Mouse (Mus musculus) common myeloid progenitor, adult 5-6 weeks (primary cell): ENCODE data around the gene Abca4. TPM values are rescaled to one million over a fixed set of nuclear protein-coding genes. Genes with fewer than 3 reads are reported as not detected.

Experiments
- ATAC-seq: replicated peaks from 2 replicates; pipeline ENCODE4 v1.8.0; 2016; ENCODE audit warnings: low read depth, mild to moderate bottlenecking, moderate TSS enrichment, inconsistent platforms; ENCODE audit not compliant: poor library complexity, severe bottlenecking
- total RNA-seq: library from RNA; stranded (forward); fragments of 200-1000, 187-1606 nt; gene quantifications from 2 replicates; pipeline ENCODE4 v1.2.3, GENCODE M21; 2017

The Abca4 gene
- total RNA-seq: 1.2 and 2.4 TPM in 2 replicates

DNA sequence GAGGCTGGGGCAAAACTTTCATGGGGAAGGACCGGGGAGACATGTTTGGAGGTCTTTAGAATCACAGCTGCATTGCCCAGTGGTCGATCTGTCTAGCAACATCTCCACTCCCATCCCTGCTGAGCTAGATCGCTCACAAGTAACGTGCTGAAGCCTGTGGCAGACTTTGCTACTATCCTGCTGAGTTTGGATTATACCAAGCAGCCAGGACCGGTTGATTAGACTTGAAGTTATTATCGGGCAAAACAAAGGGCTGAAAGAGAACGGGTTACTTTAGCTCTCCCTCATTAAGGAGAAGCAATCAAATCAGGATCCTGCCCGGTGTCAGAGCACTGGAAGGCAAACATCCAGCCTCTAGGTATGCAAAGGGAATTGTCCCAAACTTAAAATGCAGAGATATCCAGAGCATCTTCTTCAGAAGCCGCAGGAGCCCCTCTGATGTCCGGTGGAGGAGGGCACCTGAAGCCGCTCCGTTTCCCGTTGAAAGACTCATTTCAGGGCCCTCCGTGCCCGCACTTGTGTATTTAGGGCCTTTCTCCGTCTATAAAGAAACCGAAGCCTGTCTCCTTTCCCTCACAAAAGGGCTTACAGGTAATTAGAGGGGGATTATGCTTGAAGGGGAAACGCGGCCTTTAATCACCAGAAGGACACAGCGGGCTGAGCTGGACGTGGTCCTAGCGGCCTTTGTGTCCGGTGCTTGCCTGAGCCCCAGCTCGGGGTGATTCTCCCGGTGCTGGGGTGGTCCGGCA, at the start of gene Abca4:
Gene Abca4, plus strand, starts transcription at position 645 of the 749 bp plus-strand sequence.
- no peak for ATAC-seq

DNA sequence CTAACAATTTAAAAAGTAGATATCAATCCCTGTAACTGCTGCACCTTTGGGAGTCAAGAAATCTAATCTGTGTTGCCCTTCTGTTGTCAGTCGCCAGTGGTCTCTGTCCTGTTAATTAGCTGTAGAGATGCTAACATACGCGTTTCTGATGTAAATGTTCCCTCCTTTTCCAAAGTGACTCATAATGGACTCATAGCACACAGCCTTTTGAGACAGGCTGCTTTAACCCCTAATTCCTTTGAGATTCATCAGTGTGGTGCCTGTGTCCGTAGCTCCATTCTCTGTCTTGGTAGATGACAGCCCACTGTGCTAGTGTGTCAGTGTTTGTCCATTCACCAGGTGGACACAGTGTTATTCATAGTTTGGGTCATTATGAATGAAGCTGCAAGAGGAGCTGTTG, 49.1 kb upstream of the Abca4 start:
- ATAC-seq: no peak

DNA sequence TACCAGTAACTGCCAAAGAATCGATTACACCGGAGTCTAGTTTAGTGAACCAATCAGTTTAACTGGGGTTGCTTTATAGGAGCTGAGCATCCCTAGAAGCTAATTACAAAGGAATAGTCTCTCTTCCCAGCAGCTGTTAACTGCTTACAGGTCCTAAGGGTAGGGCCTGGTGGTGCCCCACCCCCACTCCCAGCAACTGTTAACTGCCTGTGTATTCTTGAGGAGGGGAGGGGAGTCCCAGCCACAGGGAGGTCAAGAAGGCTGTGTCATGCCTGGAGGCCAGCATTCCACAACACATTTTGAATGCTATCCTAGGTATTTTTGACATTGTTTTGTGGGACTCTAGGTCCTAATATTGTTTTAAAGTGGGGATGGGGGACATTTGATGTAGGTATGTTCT, 44.3 kb upstream of the Abca4 start:
- no peak for ATAC-seq

DNA sequence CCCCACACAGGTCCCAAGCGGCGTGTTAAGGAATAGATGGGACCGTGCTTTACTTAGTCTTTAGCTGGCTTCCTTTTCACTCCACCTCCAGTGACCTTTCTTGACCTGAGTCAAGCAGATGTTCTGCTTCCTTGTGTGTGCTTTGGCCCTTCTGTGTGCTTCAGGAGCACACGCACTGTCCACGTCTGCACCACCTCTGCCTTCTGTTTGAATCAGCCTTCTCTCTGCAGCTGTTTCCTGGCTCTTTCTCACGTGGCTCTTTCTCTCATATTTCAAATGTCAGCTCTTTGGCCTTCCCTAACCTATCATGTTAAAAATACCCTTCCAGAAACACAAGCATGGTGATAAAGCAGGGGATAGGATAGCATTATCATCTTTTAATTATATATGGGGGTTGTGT, 42.7 kb upstream of the Abca4 start:
- no peak for ATAC-seq

DNA sequence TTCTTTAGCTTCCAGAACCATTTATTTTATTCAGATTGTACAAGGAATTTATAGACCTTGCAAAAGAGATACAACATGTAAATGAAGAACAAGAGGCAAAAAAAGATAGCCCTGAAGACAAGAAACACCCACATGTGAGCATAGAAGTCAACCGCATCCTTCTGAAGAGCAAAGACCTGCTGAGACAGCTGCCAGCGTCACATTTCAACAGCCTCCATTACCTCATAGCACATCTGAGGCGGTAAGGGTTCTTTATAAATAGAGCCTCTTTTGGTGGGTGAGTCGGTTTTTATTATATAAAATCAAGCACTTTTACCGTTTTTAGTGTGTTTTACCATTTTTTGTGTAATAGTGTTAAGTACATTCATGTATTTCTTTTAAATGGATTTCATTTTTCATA, 34.4 kb upstream of the Abca4 start:
- no peak for ATAC-seq

DNA sequence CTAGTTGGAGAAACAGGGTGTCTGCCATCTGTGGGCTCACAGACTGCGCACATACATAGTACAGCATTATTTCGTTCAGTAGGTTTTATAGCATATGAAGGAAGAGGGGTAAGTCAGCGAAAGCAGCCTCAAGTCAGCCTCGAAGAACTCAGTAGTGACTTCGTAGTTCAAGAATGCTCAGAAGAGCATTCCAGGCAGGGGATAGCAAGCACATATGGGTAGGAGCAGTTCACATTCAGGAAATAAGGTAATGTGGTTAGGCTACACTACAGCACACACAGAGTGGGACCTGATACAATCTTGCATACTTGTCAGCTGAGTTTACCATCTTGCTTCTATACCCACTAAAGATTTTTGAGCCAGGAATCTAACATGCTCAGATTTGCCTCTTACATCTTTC, 34.0 kb upstream of the Abca4 start:
- ATAC-seq: no peak

DNA sequence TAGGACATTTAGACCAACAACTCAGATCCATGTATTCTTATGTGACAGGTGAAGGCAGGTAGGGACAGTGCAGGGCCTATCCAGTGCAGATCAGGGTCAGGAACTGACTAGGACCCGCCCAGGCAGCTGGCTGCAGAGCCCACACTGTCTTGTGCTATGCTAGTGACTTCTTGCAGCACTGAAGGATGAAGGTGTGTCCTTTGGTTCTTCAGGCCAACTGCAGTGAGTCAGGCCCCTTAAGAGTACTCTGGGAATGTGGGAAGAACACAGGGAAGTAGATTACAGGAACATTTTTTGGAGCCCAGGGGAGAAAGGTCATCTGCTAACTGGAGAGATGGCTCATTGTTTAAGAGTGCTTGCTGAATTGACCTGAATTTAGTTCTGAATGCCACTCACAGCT, 31.8 kb upstream of the Abca4 start:
- no peak for ATAC-seq

DNA sequence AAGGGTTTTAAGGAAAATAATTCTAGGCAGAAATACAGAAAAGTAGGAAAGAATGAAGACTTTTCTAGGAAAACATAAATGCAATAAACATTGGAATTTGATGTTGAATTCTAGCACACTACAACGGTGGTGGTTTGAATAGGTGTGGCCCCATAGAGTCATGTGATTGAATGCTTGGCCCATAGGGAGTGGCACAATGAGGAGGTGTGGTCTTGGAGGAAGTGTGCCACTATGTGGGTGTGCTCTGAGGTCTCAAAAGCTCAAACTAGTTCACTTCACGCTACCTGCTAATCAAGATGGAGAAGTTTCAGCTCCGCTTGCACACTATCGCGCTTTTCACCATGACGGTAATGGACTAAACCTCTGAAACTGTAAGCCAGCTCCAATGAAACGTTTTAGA, 25.8 kb upstream of the Abca4 start:
- ATAC-seq: no peak

DNA sequence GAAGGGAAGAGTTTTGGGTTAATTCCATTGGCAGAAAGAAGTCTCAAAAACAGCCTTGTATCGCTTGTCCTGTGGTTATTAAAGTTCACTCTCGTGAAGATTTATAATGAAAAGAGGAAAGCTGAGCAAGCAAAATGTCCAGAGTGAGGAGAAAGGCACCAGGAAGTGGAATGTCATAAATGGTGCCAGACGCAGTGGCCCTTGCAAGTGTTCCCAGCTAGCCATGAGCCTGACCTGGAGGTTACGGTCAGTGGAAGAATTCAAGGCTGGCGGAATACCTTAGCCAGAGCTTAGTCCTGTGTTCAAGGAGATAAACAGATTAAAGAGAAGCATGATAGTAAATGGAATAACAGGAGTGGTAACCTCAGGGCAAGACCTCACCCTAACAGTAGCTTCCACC, 25.1 kb upstream of the Abca4 start:
- no peak for ATAC-seq

DNA sequence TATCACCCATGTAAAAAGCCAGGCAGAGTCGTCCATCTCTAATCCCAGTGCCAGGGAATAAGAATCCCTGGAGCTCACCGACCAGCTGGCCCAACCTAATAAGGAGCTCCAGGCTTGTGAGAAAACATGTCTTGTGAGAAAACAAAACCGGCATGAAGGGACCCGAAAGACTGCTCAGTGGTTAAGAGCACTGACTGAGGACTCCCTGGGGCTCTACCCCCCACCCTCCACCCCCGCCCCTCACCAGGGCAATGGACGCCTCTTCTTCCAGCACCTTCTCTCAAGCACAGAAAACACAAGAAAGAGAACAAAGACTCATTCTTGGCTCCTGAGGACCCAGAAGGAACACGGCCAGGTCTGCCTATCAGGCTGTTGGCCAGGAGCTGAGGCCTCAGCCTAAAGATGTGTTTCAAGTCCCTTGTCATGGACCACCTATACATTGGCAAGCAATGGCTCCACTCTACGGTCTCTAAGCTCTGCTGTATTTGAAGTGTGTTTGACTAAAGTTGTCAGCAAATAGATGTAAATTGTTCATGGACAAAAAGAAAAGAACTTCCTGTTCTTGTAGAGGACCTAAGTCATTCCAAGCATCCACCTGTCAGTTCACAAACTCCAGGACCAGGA, 23.1 kb upstream of the Abca4 start:
- no peak for ATAC-seq

DNA sequence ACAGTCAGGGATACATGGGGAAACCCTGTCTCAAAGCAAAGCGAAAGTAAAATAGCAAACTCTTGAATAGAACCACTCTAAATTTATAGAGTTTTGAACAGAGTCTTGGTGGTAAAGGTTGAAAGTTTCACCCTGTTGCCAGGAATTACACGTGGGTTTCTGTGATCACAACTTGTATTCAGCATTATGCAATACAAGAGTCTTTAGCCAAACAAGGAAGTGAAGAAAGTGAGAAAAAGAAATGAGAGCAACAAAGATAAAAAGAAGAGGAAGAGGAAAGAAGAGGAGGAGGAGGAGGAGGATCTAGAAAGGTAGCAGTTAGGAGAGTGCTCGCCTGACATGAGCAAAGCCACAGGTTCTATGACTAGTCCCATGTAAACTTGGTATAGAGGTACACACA, 21.9 kb upstream of the Abca4 start:
- peak; percentile 32; the same call in 1 of the 2 replicates for ATAC-seq

DNA sequence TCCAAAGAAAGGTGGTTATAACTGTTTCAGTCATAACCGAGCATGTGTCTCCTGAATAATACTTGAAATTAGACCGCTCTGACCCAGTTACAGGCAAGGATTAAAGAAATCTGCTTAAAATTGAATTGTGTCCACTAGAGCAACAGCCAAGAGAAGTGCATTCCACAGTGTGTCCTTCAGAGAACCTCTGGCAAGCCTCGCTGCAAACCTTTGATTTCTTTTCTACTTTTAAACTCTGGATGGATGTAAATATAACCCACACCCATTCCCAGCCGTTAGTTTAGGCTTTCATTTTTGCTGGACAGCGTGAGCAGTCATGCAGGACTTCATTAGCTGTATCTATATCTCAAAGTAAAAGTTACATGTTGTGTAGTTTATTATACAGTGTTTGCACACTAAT, 17.6 kb upstream of the Abca4 start:
- ATAC-seq: no peak

DNA sequence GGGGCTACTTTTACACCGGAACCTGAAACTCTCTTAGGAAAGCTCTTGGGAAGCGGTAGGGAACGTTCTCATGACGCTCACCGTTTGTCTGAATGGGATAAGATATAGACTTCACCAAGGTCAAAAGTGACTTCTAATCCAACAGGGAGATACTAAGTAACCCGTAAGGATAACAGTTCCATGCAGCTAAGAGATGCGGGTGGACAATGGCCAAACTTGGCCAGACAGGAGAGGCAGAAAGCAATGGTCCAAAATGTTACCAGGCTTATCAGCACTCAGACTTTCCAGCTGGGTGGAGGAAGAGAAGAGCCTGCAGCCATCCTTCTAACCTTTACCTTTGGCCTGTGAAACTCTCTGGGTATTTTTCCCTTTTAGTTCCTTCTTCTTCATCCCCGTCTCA, 16.5 kb upstream of the Abca4 start:
- ATAC-seq: no peak

DNA sequence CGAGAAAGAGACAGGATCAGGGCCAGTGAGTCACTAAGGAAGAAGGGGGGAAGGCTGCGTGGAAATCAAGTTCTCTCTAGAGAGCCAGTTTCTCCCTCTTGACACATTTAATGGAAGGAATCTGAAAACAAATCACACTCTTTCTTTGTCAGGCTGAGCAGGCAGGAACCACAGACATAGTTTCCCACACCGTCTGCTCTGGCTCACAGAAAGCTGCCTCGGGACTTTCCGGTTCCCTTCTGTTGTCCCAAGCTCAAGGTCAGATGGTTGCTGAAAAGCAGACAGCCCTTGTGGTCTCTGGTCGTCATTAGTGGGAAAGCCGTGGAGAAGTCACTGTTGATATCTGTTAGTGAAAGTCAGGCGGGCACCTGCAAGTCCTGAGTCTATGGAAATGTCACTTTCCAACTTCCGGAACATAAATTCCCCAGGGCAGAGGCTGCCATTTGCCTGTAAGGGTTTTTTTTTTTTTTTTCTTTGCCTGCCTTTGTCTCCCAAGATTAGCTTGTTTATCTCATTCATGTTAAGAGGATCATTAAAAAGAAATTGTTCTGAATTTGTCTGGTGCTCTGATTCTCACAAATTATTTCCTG, 10.9 kb upstream of the Abca4 start:
- ATAC-seq: no peak

DNA sequence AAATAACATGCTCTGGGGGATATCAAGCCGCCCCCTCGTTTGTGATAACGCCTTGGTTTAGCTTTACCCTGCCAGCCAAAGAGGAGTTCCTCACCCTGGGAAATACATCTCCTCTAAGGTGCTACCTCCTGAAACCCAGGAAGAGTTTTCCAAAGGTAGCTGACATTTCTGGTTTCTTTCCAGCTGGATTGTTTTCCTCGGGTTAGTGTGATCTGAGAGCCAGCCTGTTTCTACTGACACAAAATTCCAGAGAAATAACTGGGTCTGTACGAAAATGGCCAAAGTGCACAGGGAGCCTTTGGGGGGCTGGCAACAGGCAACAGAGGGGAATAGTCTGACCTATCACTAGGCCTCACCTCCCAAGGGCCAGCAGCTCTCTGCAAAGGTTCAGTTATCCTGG, 10.0 kb upstream of the Abca4 start:
- no peak for ATAC-seq

DNA sequence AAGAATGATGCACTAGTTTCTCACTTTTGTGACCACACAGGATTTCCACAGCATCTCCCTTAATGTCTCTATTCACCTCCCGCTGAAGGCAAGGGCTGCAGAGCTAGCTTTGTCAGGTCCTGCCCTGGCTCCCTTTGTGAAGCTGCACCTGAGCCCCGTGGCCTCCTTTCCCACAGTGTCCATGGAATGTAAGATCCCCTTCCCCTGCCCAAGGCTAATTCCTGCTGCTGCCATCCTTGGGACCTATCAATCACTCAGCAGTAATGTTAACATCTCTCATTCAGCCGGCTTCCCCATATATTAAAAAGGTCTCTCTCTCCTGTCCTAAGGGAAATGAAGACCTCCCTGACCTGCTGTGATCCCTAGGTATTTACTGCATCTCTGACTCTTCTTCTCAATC, 9.2 kb upstream of the Abca4 start:
- no peak for ATAC-seq

DNA sequence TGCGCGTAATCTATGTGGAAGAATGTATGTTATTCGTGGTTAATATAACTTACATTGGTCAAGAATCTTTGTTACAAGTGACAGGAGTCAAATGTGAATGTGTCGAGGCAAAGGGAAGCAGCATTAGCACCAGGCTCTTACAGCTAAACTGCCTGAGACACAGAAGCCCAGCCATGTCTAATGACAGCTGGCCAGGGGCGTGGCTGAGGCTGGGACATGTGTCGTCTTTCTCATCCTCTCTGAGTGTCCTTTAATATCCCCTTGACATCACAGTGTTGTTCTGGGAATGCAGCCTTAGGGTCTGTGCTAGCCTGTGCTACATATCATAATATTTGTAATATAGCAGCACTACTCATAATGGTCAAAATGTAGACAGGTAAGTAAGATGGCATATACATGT, 3.7 kb upstream of the Abca4 start:
- no peak for ATAC-seq

DNA sequence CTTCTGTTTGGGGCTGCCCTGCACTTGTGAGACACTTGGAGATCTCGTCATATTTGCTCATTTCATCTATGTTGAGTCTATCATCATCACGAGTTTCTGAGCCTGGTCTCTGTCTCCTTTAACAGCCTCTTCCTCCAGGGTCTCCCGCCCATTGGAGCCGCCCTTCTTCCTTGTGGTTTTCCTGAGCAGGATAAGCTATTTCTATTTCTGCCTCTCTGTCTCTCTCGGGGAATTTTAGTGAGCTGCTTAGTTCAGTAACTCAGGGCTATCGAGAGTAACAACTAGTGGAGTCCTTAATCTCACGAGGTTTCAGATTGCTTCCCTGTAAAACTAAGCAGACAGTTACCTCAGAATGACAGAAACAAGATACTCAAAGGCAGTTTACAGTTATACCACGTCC, 1.1 kb upstream of the Abca4 start:
- peak; percentile 64 for ATAC-seq

DNA sequence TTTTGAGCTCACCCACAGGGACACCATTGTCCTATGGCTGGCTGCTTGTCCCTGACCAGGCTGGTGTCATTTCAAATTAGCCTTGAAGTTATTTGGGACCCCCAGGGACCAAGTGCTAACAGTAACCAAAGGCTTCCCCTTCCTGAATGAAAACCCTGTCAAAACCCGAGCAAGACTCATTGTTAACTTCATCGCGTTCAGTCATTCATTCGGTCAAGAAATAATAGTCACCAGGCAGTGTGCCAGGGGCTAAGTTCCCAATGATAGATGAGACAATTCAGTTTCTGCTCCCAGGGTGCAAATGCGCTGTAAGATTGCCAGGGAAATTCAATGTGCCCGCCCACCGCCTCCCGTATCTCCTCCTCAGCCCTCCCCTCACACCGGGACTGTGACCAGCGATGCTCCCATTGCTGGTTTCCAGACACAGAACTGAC, 2.0 kb downstream of the Abca4 start:
- ATAC-seq: no peak

DNA sequence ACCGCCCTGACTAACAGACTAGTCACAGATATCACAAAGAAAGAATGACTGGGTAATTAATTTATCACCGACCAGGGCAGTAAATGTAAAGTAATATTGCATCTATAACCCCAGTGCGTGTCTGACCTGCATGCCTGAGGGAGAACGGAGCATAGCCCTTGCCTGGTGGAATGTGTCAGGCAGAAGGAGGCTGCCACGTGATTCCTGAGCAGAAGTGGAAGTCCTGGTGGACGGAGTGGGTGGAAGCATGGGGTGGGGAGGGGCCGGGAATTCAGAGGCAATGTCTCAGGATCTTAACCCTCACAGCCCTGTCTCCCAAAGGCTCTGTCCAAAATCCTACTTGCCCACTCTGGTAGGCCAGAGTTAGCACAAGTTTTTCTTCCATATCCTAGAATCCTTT, 3.2 kb downstream of the Abca4 start:
- ATAC-seq: no peak
